Mouse (Mus musculus): Measurements from ENCODE around the gene Gm5108.

DNA sequence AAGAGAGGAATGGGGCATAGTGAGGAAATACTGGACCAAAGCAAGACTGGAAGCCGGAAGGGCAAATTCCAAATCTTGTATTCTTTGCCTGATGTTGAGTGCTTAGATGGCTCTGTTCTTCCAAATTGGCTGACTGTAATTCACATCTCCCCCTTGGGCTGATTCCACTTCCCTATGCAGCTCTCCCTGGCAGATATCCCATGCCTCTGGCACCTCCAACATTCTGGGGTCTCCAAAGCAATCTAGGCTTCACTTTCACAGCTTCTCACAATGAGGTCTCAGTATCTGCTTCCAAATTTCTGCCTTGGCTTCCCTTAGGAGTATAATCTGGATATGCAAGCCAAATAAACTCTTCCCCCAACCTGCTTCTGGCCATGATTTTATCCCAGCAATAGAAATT lies 42.5 kb upstream of the Gm5108 start:
- TF ChIP-seq CTCF (IDR thresholded peaks at IDR 0.05; ENCODE audit: low read depth) (no peak), EP300 (IDR thresholded peaks at IDR 0.05; ENCODE audit: low read depth) (no peak)

Measured in liver, postnatal 0 days (tissue).